Mouse (Mus musculus): ENCODE results near the gene Rab8b.

DNA sequence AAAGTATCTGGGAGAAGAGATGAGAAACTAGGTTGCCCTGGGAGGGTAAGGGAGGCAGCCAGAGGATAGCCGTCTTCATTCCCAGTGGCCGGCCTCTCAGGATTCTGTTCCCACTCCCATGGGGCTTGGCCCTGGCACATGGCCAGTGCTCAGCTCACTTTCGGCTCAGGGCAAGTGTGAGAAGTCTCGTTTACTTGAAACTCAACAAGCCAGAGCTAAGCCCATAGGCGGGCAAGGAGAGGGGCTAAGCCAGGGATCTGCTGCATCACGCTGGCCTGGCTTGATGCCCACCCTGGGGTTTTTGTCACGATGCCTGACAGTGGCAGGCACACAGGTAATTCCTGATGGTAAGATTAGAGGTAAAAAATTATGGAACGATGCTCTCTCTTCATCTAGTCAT is 18.0 kb upstream of the Rab8b start:
- TF ChIP-seq CTCF (IDR thresholded peaks at IDR 0.05; ENCODE audit: low read depth, low read length) (no peak), GATA2 (IDR thresholded peaks at IDR 0.05; ENCODE audit: borderline replicate concordance, low read depth, low read length) (no peak), GATA1 (IDR thresholded peaks at IDR 0.05; ENCODE audit: borderline replicate concordance, low read length) (no peak), TAL1 (conservative IDR thresholded peaks at IDR 0.05; ENCODE audit: low read depth, low read length) (no peak), POLR2AphosphoS5 (IDR thresholded peaks at IDR 0.05; ENCODE audit: insufficient replicate concordance, low read depth, low read length) (no peak)

Data from G1E (cell line).